Mouse (Mus musculus) liver, embryonic 15.5 days (tissue): ENCODE data around the gene Ppp1r11. TPM values are rescaled to one million over a fixed set of nuclear protein-coding genes. Genes with fewer than 3 reads are reported as not detected.

Source experiments
- ATAC-seq: fragments of 200-750 bp; cut with Nextera tagmentation; 2 replicates; pipeline ENCODE4 v1.8.0; 2017; ENCODE audit warnings: moderate number of reproducible peaks, mild to moderate bottlenecking, moderate library complexity; ENCODE audit not compliant: insufficient read depth
- H3K27ac ChIP-seq: fragments of 300-500 bp; sonication (generic); replicated peaks from 2 replicates; pipeline ENCODE4 v1.5.1; 2015; ENCODE audit warnings: mild to moderate bottlenecking, inconsistent platforms
- H3K27me3 ChIP-seq: fragments of 300-500 bp; sonication (generic); 2 replicates; pipeline ENCODE4 v1.6.1; 2015; ENCODE audit warnings: mild to moderate bottlenecking, inconsistent platforms
- H3K36me3 ChIP-seq: fragments of 300-500 bp; sonication (generic); replicated peaks from 2 replicates; pipeline ENCODE4 v1.6.1; 2015; ENCODE audit warnings: moderate library complexity, mild to moderate bottlenecking, inconsistent platforms
- H3K4me1 ChIP-seq: fragments of 300-500 bp; sonication (generic); replicated peaks from 2 replicates; pipeline ENCODE4 v1.6.1; 2015; ENCODE audit warnings: inconsistent platforms
- H3K4me2 ChIP-seq: fragments of 300-500 bp; sonication (generic); 2 replicates; pipeline ENCODE4 v1.6.1; 2015; ENCODE audit warnings: moderate library complexity, mild to moderate bottlenecking, inconsistent platforms
- H3K4me3 ChIP-seq: fragments of 300-500 bp; sonication (generic); replicated peaks from 2 replicates; pipeline ENCODE4 v1.5.1; 2015; ENCODE audit warnings: mild to moderate bottlenecking, inconsistent platforms
- H3K9ac ChIP-seq: fragments of 300-500 bp; sonication (generic); 2 replicates; pipeline ENCODE4 v1.6.1; 2015; ENCODE audit warnings: moderate library complexity, mild to moderate bottlenecking, inconsistent platforms
- H3K9me3 ChIP-seq: fragments of 300-500 bp; sonication (generic); replicated peaks from 2 replicates; pipeline ENCODE4 v1.6.1; 2016; ENCODE audit warnings: inconsistent platforms
- WGBS: fragments of 180-500 bp; shearing (Covaris S2); methylation state at CpG from one replicate; pipeline ENCODE4 v1.1.7; 2015; ENCODE audit warnings: mixed read lengths; ENCODE audit not compliant: insufficient replicate concordance; 5-methylcytosine and 5-hydroxymethylcytosine counted together
- polyA plus RNA-seq: library from polyadenylated mRNA; unstranded; fragments of >200 nt; fragmentation: Nextera tagmentation; extraction: Ambion mirVana; gene quantifications from 2 replicates; pipeline ENCODE4 v1.2.1, GENCODE M21; 2015

Ppp1r11 gene
- polyA plus RNA-seq, 1 experiment from 2014 or later = 25.7 TPM

DNA sequence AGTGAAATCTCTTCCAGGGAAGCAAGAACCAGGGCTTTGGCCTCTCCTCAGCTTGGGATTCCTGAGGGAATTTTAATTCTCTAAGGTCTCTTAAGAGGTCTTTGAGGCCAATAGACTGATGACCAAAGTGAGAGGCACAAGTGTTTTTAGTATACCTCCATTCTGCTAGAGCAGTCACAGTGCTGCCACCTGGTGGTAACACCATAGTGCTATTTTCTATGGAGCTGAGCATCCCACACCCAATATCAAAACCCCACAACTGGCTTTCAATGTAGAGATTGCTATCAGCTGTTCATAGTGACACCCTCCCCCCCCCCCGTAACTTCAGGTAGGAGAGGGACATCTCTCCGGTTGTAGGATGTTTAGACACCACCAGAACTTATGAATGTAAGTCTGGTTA lies 37.4 kb downstream of the Ppp1r11 start:
- ATAC-seq = no peak
- Histone ChIP-seq H3K4me2 (no peak overlapping the region), H3K4me3 (no peak overlapping the region), H3K9ac (no peak overlapping the region), H3K27ac (no peak overlapping the region), H3K9me3 (no peaks in the 10 kb centered on the region), H3K4me1 (no peaks in the 10 kb centered on the region), H3K36me3 (no peaks in the 10 kb centered on the region), H3K27me3 (peaks cover 29% of the 10 kb centered on the region)
- WGBS = 4% methylated on average over 2 of the region's 2 CpGs

DNA sequence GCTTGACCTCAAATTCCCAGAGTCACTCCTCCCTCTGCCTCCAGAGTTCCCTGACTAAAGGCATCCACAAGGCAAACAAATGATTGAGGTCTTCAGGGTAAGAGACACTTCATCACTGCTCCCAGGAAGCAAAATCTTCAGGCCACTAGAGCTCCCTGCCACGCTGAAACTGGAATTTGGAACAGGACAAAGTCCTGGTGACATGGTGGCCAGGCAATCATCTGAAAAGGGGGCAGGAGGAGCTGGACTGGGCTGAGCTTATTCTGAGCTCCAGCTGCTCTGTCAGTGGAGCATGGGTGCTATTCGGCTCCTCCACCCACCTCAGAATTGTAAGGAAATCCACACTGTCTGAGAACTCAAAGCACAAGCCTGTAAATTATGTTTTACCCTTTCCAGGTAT lies 39.5 kb downstream of the Ppp1r11 start:
- H3K27ac ChIP-seq = no peak overlapping the region
- H3K4me3 ChIP-seq = no peak overlapping the region
- WGBS = 50% methylated on average over 2 of the region's 2 CpGs
- peaks cover 38% of the 10 kb centered on the region for H3K27me3 ChIP-seq
- H3K9ac ChIP-seq = no peak overlapping the region
- no peak overlapping the region for H3K4me2 ChIP-seq
- ATAC-seq = no peak
- no peaks in the 10 kb centered on the region for H3K9me3 ChIP-seq
- no peaks in the 10 kb centered on the region for H3K36me3 ChIP-seq
- no peaks in the 10 kb centered on the region for H3K4me1 ChIP-seq

DNA sequence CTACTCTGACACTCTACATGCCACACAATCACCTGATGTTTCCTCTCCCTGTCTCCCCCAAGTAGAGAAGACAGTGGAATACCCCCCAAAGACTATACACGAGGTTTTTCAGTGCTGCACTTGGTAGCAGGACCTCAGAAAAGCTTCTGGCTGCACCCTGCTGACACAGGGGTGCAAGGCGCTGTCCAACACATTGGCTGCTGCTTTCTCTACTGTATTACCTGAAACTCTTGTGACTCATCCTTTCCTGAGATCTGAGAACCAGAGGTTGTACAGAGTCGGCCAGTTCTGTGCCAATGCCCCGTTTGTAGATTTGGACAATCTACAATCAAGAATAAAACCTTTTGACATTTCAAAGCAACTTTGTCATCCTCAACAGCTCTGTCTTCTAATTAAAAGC lies 41.7 kb downstream of the Ppp1r11 start:
- no peak overlapping the region for H3K9ac ChIP-seq
- H3K27me3 ChIP-seq = peaks cover 39% of the 10 kb centered on the region
- no peak overlapping the region for H3K4me3 ChIP-seq
- no peak overlapping the region for H3K4me2 ChIP-seq
- H3K36me3 ChIP-seq = no peaks in the 10 kb centered on the region
- H3K9me3 ChIP-seq = no peaks in the 10 kb centered on the region
- no peaks in the 10 kb centered on the region for H3K4me1 ChIP-seq
- H3K27ac ChIP-seq = no peak overlapping the region
- WGBS = 38% methylated on average over 4 of the region's 4 CpGs
- no peak for ATAC-seq

DNA sequence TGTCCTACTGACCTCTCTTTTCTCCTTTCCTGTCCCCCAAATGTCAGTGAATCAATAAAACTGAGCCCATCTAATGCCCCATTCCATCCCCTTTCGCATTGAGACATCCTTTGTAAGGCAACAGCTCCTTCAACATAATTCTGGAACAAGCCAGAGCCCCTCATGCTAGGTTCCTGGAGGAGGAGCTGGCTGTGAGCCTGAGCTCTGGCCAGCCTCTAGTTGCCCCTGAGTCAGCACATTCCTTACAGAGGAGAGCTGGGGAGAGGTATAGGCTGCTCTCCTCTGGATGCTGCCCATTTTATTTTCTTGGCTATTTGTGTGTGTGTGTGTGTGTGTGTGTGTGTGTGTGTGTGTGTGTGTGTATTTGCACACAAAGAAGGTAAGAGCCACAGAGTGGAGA lies 43.3 kb downstream of the Ppp1r11 start:
- Histone ChIP-seq H3K27ac (no peak overlapping the region), H3K36me3 (no peaks in the 10 kb centered on the region), H3K4me3 (no peak overlapping the region), H3K4me1 (no peaks in the 10 kb centered on the region), H3K9ac (no peak overlapping the region), H3K9me3 (no peaks in the 10 kb centered on the region), H3K4me2 (no peak overlapping the region), H3K27me3 (peaks cover 31% of the 10 kb centered on the region)
- 35% methylated on average over 1 of the region's 1 CpGs for WGBS
- no peak for ATAC-seq

DNA sequence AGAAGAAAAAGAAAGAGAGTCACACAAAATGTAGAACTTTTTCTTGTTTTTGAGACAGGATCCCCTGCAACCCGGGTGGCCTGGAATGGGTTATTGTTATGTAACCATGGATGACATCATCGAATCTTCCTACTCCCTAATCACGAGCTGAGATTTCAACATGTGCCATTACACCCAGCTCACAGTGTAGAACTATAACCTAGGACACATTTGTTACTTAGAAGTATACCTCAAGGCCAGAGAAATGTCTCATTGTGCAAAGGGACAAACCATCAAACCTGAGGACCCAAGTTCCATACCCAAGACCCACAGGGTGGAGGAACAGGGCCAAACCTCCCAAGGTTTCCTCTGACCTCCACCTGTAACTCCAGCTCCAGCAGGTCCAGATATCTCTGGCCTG lies 47.9 kb downstream of the Ppp1r11 start:
- 33% methylated on average over 3 of the region's 3 CpGs for WGBS
- Histone ChIP-seq H3K27ac (no peak overlapping the region), H3K4me2 (no peak overlapping the region), H3K9ac (no peak overlapping the region), H3K9me3 (no peaks in the 10 kb centered on the region), H3K36me3 (no peaks in the 10 kb centered on the region), H3K4me1 (no peaks in the 10 kb centered on the region), H3K27me3 (peaks cover 22% of the 10 kb centered on the region), H3K4me3 (no peak overlapping the region)
- no peak for ATAC-seq

DNA sequence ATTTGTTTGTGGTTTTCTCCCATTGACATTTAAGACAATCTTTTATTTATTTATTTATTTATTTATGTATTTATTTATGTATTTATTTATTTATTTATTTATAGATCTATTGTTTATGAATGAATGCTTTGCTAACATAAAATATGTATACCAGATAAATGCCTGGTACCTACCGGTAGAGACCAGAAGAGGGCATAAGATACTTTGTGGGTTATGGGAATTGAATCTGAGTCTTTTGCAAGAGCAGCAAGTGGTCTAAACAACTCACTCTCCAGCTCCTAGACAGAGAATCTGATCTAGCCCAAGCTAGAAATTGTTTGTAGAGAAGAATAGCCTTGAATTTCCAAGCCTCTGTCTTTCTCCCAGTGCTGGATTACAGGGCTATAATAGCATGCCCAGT lies 50.9 kb downstream of the Ppp1r11 start:
- Histone ChIP-seq H3K27ac (no peak overlapping the region), H3K27me3 (peaks cover 28% of the 10 kb centered on the region), H3K4me1 (no peaks in the 10 kb centered on the region), H3K36me3 (no peaks in the 10 kb centered on the region), H3K4me2 (no peak overlapping the region), H3K9me3 (no peaks in the 10 kb centered on the region), H3K9ac (no peak overlapping the region), H3K4me3 (no peak overlapping the region)
- WGBS = 32% methylated on average over 1 of the region's 1 CpGs
- no peak for ATAC-seq

DNA sequence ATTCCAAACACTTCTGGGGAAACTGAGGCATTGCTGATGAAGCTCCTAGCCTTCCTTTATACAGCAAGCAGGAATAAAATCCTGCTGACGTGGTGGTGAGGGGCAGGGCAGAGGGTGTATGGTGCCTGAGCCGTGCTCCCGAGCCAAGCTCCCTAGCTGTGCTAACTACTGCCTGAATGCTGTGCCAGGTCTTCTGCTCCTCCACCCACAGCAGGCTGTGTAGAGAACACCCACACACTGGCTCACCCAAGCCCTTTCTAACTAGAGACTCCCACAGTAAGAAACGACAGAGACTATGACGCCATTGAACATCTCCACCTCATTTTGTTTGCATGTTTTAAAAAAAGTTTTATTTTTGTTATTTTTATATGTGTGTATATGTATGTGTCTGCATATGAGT lies 51.5 kb downstream of the Ppp1r11 start:
- H3K27me3 ChIP-seq = peaks cover 25% of the 10 kb centered on the region
- H3K9me3 ChIP-seq = no peaks in the 10 kb centered on the region
- 54% methylated on average over 5 of the region's 5 CpGs for WGBS
- H3K27ac ChIP-seq = no peak overlapping the region
- no peaks in the 10 kb centered on the region for H3K4me1 ChIP-seq
- H3K36me3 ChIP-seq = no peaks in the 10 kb centered on the region
- no peak overlapping the region for H3K4me3 ChIP-seq
- ATAC-seq = no peak
- H3K9ac ChIP-seq = no peak overlapping the region
- no peak overlapping the region for H3K4me2 ChIP-seq

DNA sequence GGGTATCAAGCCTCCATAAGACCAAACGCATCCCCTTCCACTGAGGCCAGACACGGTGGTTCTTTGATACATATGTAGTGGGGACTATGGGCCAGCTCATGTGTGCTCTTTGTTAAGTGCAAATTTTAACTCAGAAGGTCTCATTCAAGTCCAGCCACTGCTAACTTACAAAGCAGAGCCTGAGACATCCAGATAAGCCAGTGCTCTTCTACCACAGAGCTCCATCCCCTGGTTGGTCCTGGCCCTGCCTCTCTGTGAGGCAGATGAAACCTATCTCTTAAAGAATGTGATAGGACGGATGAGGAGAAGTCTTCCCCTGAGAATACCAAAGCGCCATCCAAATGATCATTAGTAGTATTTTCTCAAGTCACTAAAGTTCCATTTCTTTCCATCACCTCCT lies 52.2 kb downstream of the Ppp1r11 start:
- WGBS = 56% methylated on average over 4 of the region's 4 CpGs
- Histone ChIP-seq H3K27me3 (peaks cover 29% of the 10 kb centered on the region), H3K27ac (no peak overlapping the region), H3K4me3 (no peak overlapping the region), H3K9ac (no peak overlapping the region), H3K4me1 (no peaks in the 10 kb centered on the region), H3K36me3 (no peaks in the 10 kb centered on the region), H3K9me3 (no peaks in the 10 kb centered on the region), H3K4me2 (no peak overlapping the region)
- no peak for ATAC-seq

Other genes starting within 250 kb of the Ppp1r11 start
- not detected in 2 replicates for gene H2-M10.5, start 178.8 kb downstream of the Ppp1r11 start, polyA plus RNA-seq
- not detected in 2 replicates for gene H2-M10.6, start 139.6 kb downstream of the Ppp1r11 start, polyA plus RNA-seq
- gene Trim26, start 114.6 kb downstream of the Ppp1r11 start, polyA plus RNA-seq = 14.9 and 17.7 TPM in 2 replicates
- gene Trim15, start 84.5 kb downstream of the Ppp1r11 start, polyA plus RNA-seq = 0.33 and 0.59 TPM in 2 replicates
- 300 and 303 TPM in 2 replicates for gene Trim10, start 82.2 kb downstream of the Ppp1r11 start, polyA plus RNA-seq
- not detected in 2 replicates for gene Trim40, start 61.6 kb downstream of the Ppp1r11 start, polyA plus RNA-seq
- not detected in 2 replicates for gene Trim31, start 53.6 kb downstream of the Ppp1r11 start, polyA plus RNA-seq
- 0.14 and 0.20 TPM in 2 replicates for gene Rnf39, start 8.8 kb downstream of the Ppp1r11 start, polyA plus RNA-seq
- gene Znrd1, start 6.8 kb upstream of the Ppp1r11 start, polyA plus RNA-seq = 18.7 and 21.5 TPM in 2 replicates
- gene Znrd1as, start 6.9 kb upstream of the Ppp1r11 start, polyA plus RNA-seq = 2.2 and 2.5 TPM in 2 replicates
- gene 2410137M14Rik, start 29.5 kb upstream of the Ppp1r11 start, polyA plus RNA-seq = not detected in 2 replicates
- gene H2-M5, start 37.8 kb upstream of the Ppp1r11 start, polyA plus RNA-seq = not detected in 2 replicates
- 3.2 and 3.8 TPM in 2 replicates for gene Zfp57, start 49.4 kb upstream of the Ppp1r11 start, polyA plus RNA-seq
- not detected in 2 replicates for gene Mog, start 71.7 kb upstream of the Ppp1r11 start, polyA plus RNA-seq
- 0.25 and 0.66 TPM in 2 replicates for gene Gabbr1, start 94.2 kb upstream of the Ppp1r11 start, polyA plus RNA-seq
- not detected in 2 replicates for gene Olfr90, start 136.8 kb upstream of the Ppp1r11 start, polyA plus RNA-seq
- gene Olfr91, start 146.5 kb upstream of the Ppp1r11 start, polyA plus RNA-seq = not detected in 2 replicates
- gene Olfr92, start 168.3 kb upstream of the Ppp1r11 start, polyA plus RNA-seq = not detected in 2 replicates
- not detected in 2 replicates for gene Olfr93, start 209.8 kb upstream of the Ppp1r11 start, polyA plus RNA-seq
- gene Ubd, start 242.2 kb upstream of the Ppp1r11 start, polyA plus RNA-seq = not detected in 2 replicates
- gene Olfr94, start 249.3 kb upstream of the Ppp1r11 start, polyA plus RNA-seq = not detected in 2 replicates